Mouse (Mus musculus) olfactory bulb, adult 2 months (tissue): Measurements from ENCODE around the gene Ms4a4c.

Experiments used
- CTCF ChIP-seq: fragments of 200-500 bp; IDR thresholded peaks from 2 replicates; pipeline ENCODE4 v1.5.1; 2012; ENCODE audit warnings: low read depth, mild to moderate bottlenecking, low read length, moderate library complexity; ENCODE audit not compliant: insufficient read depth
- POLR2A ChIP-seq: fragments of 200-500 bp; IDR thresholded peaks from 2 replicates; pipeline ENCODE4 v1.6.1; 2012; ENCODE audit warnings: mild to moderate bottlenecking, low read depth, low read length, moderate library complexity; ENCODE audit not compliant: insufficient read depth

DNA sequence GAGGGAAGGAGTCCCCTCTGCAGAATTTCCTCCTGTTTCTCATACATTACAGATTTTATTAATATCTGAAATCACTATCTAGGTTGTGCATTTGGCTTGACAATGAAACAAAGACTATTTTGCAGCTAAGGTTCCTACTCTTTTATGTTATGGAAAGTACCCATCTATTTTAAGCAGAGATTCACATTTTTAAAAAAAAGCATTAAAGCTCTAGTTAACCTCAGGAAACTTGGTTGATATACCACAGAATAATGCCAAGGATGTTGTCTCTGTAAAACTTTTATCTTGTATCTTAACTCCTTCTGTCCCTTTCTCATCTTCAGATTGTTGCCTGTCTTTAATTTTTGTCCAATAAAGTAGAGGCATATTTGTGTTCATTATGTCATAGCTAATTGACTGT is 8.8 kb upstream of the Ms4a4c start:
- no peak for TF ChIP-seq POLR2A
- no peak for TF ChIP-seq CTCF
